Mouse (Mus musculus) heart, embryonic 16.5 days (tissue): Measurements from ENCODE around the gene Pdzk1. TPM values are rescaled to one million over a fixed set of nuclear protein-coding genes. Genes with fewer than 3 reads are reported as not detected.

Experiments
- ATAC-seq: fragments of 200-750 bp; cut with Nextera tagmentation; replicated peaks from 2 replicates; pipeline ENCODE4 v1.8.0; 2017; ENCODE audit warnings: moderate number of reproducible peaks; ENCODE audit not compliant: insufficient read depth, low FRiP score; ENCODE audit errors: extremely low read depth
- H3K27ac ChIP-seq: fragments of 300-500 bp; sonication (generic); 2 replicates; pipeline ENCODE4 v1.5.1; 2014; ENCODE audit warnings: mild to moderate bottlenecking, low read length, control low read depth, moderate library complexity
- H3K27me3 ChIP-seq: fragments of 300-500 bp; sonication (generic); 2 replicates; pipeline ENCODE4 v1.6.1; 2014; ENCODE audit warnings: low read length, mixed read lengths; ENCODE audit not compliant: control insufficient read depth, insufficient read depth
- H3K36me3 ChIP-seq: fragments of 300-500 bp; sonication (generic); 2 replicates; pipeline ENCODE4 v1.6.1; 2014; ENCODE audit not compliant: control insufficient read depth, insufficient read depth
- H3K4me1 ChIP-seq: fragments of 300-500 bp; sonication (generic); 2 replicates; pipeline ENCODE4 v1.6.1; 2014; ENCODE audit warnings: low read length, mixed read lengths; ENCODE audit not compliant: control insufficient read depth, insufficient read depth
- H3K4me2 ChIP-seq: fragments of 300-500 bp; sonication (generic); 2 replicates; pipeline ENCODE4 v1.6.1; 2014; ENCODE audit warnings: low read depth, mild to moderate bottlenecking, control low read depth, low read length
- H3K4me3 ChIP-seq: fragments of 300-500 bp; sonication (generic); 2 replicates; pipeline ENCODE4 v1.5.1; 2014; ENCODE audit warnings: mild to moderate bottlenecking, control low read depth, low read length
- H3K9ac ChIP-seq: fragments of 300-500 bp; sonication (generic); 2 replicates; pipeline ENCODE4 v1.6.1; 2014; ENCODE audit warnings: low read length, control low read depth
- H3K9me3 ChIP-seq: fragments of 300-500 bp; sonication (generic); replicated peaks from 2 replicates; pipeline ENCODE4 v1.6.1; 2016; ENCODE audit warnings: low read length; ENCODE audit not compliant: control insufficient read depth
- WGBS: fragments of 180-500 bp; shearing (Covaris S2); extraction: QIAGEN DNeasy Blood & Tissue Kit; methylation state at CpG from one replicate; pipeline ENCODE4 v1.1.7; 2014; 5-methylcytosine and 5-hydroxymethylcytosine counted together
- polyA plus RNA-seq: library from polyadenylated mRNA; unstranded; fragments of >200 nt; fragmentation: Nextera tagmentation; extraction: Ambion mirVana; gene quantifications from 2 replicates; pipeline ENCODE4 v1.2.1, GENCODE M21; 2015

The Pdzk1 gene
- polyA plus RNA-seq, 1 experiment from 2014 or later: 0.98 TPM

- H3K27ac ChIP-seq: no peak overlapping the region
- ATAC-seq: no peak
- no peaks in the 10 kb centered on the region for H3K9me3 ChIP-seq
- no peak overlapping the region for H3K9ac ChIP-seq
- no peaks in the 10 kb centered on the region for H3K27me3 ChIP-seq
- no peak overlapping the region for H3K4me2 ChIP-seq
- H3K36me3 ChIP-seq: no peaks in the 10 kb centered on the region
- no peak overlapping the region for H3K4me3 ChIP-seq
- 49% methylated on average over 11 of the region's 11 CpGs for WGBS
- no peaks in the 10 kb centered on the region for H3K4me1 ChIP-seq
Observed at GRCm38 (mm10) chr3:96825261-96825660, 3.8 kb upstream of the Pdzk1 start.

GRCm38 (mm10) chr3:96828308-96828864, 698 bp upstream of the Pdzk1 start:
- Histone ChIP-seq H3K27ac (no peak overlapping the region), H3K4me2 (no peak overlapping the region), H3K36me3 (no peaks in the 10 kb centered on the region), H3K4me3 (no peak overlapping the region), H3K9ac (no peak overlapping the region), H3K27me3 (0 out of 2 replicates have a peak, but pooled peaks cover 3% of the 10 kb centered on the region), H3K9me3 (no peaks in the 10 kb centered on the region), H3K4me1 (no peaks in the 10 kb centered on the region)
- no peak for ATAC-seq
- WGBS: 34% methylated on average over 15 of the region's 15 CpGs

GRCm38 (mm10) chr3:96829856-96830255, 772 bp downstream of the Pdzk1 start:
- H3K4me3 ChIP-seq: no peak overlapping the region
- H3K27me3 ChIP-seq: 0 out of 2 replicates have a peak, but pooled peaks cover 3% of the 10 kb centered on the region
- WGBS: 82% methylated on average over 10 of the region's 10 CpGs
- no peak overlapping the region for H3K4me2 ChIP-seq
- H3K36me3 ChIP-seq: no peaks in the 10 kb centered on the region
- H3K9me3 ChIP-seq: no peaks in the 10 kb centered on the region
- H3K9ac ChIP-seq: no peak overlapping the region
- no peak for ATAC-seq
- H3K4me1 ChIP-seq: no peaks in the 10 kb centered on the region
- H3K27ac ChIP-seq: no peak overlapping the region

GRCm38 (mm10) chr3:96832930-96833329, 3.8 kb downstream of the Pdzk1 start:
- H3K36me3 ChIP-seq: no peaks in the 10 kb centered on the region
- no peak overlapping the region for H3K27ac ChIP-seq
- no peak overlapping the region for H3K4me3 ChIP-seq
- no peaks in the 10 kb centered on the region for H3K9me3 ChIP-seq
- H3K27me3 ChIP-seq: 0 out of 2 replicates have a peak, but pooled peaks cover 3% of the 10 kb centered on the region
- no peaks in the 10 kb centered on the region for H3K4me1 ChIP-seq
- no peak for ATAC-seq
- WGBS: 46% methylated on average over 5 of the region's 5 CpGs
- H3K4me2 ChIP-seq: no peak overlapping the region
- no peak overlapping the region for H3K9ac ChIP-seq

- Histone ChIP-seq H3K4me2 (no peak overlapping the region), H3K36me3 (no peaks in the 10 kb centered on the region), H3K4me1 (no peaks in the 10 kb centered on the region), H3K4me3 (no peak overlapping the region), H3K27ac (no peak overlapping the region), H3K27me3 (0 out of 2 replicates have a peak, but pooled peaks cover 3% of the 10 kb centered on the region), H3K9ac (no peak overlapping the region), H3K9me3 (no peaks in the 10 kb centered on the region)
- ATAC-seq: no peak
- 68% methylated on average over 7 of the region's 7 CpGs for WGBS
Observed at GRCm38 (mm10) chr3:96834587-96835348, 5.7 kb downstream of the Pdzk1 start.

GRCm38 (mm10) chr3:96836414-96836813, 7.3 kb downstream of the Pdzk1 start:
- no peak overlapping the region for H3K4me3 ChIP-seq
- WGBS: 31% methylated on average over 2 of the region's 2 CpGs
- H3K27me3 ChIP-seq: 0 out of 2 replicates have a peak, but pooled peaks cover 1% of the 10 kb centered on the region
- H3K9ac ChIP-seq: no peak overlapping the region
- H3K4me2 ChIP-seq: no peak overlapping the region
- ATAC-seq: no peak
- no peaks in the 10 kb centered on the region for H3K36me3 ChIP-seq
- H3K4me1 ChIP-seq: no peaks in the 10 kb centered on the region
- no peak overlapping the region for H3K27ac ChIP-seq
- no peaks in the 10 kb centered on the region for H3K9me3 ChIP-seq

GRCm38 (mm10) chr3:96838996-96839645, 10.0 kb downstream of the Pdzk1 start:
- WGBS: 73% methylated on average over 7 of the region's 7 CpGs
- H3K4me3 ChIP-seq: no peak overlapping the region
- ATAC-seq: no peak

GRCm38 (mm10) chr3:96845191-96845590, 16.1 kb downstream of the Pdzk1 start:
- ATAC-seq: no peak
- Histone ChIP-seq H3K27me3 (no peaks in the 10 kb centered on the region), H3K27ac (no peak overlapping the region), H3K4me3 (no peak overlapping the region), H3K4me1 (no peaks in the 10 kb centered on the region; the same call in 1 of the 2 replicates), H3K9me3 (no peaks in the 10 kb centered on the region), H3K36me3 (no peaks in the 10 kb centered on the region), H3K4me2 (no peak overlapping the region), H3K9ac (no peak overlapping the region)
- WGBS: 90% methylated on average over 6 of the region's 6 CpGs

More at GRCm38 (mm10) chr3:96838996-96839645, 10.0 kb downstream of the Pdzk1 start:
- Histone ChIP-seq H3K27ac (no peak overlapping the region), H3K4me1 (no peaks in the 10 kb centered on the region), H3K9ac (no peak overlapping the region), H3K27me3 (no peaks in the 10 kb centered on the region), H3K9me3 (no peaks in the 10 kb centered on the region), H3K4me2 (no peak overlapping the region), H3K36me3 (no peaks in the 10 kb centered on the region)

- Histone ChIP-seq H3K27ac (no peak overlapping the region), H3K4me2 (no peak overlapping the region), H3K4me3 (no peak overlapping the region), H3K9me3 (no peaks in the 10 kb centered on the region), H3K36me3 (no peaks in the 10 kb centered on the region), H3K4me1 (no peaks in the 10 kb centered on the region; the same call in 1 of the 2 replicates), H3K27me3 (no peaks in the 10 kb centered on the region), H3K9ac (no peak overlapping the region)
- ATAC-seq: no peak
- WGBS: 77% methylated on average over 9 of the region's 9 CpGs
Observed at GRCm38 (mm10) chr3:96845806-96846205, 16.7 kb downstream of the Pdzk1 start.
